Mouse (Mus musculus) right cerebral cortex, postnatal 14 days (tissue): ENCODE data around the gene Sumo3.

Experiments used
- DNase-seq: peaks from one replicate; pipeline ENCODE4 v3.0.0; 2022

Sumo3 gene

GRCm38 (mm10) chr10:77629163-77629562, 23.3 kb downstream of the Sumo3 start:
- DNase-seq, result no peak

GRCm38 (mm10) chr10:77629970-77630369, 24.1 kb downstream of the Sumo3 start:
- DNase-seq, result no peak

- DNase-seq, result no peak
Observed at GRCm38 (mm10) chr10:77634016-77634415, 28.1 kb downstream of the Sumo3 start.

GRCm38 (mm10) chr10:77634452-77635231, 28.7 kb downstream of the Sumo3 start:
- no peak for DNase-seq

GRCm38 (mm10) chr10:77636234-77636922, 30.5 kb downstream of the Sumo3 start:
- DNase-seq, result no peak

- no peak for DNase-seq
Observed at GRCm38 (mm10) chr10:77638956-77639355, 33.1 kb downstream of the Sumo3 start.

GRCm38 (mm10) chr10:77643160-77643559, 37.3 kb downstream of the Sumo3 start:
- DNase-seq, result no peak

GRCm38 (mm10) chr10:77645571-77645970, 39.7 kb downstream of the Sumo3 start:
- no peak for DNase-seq

- DNase-seq, result no peak
Observed at GRCm38 (mm10) chr10:77647461-77647860, 41.6 kb downstream of the Sumo3 start.

- DNase-seq, result no peak
Observed at GRCm38 (mm10) chr10:77647901-77648300, 42.0 kb downstream of the Sumo3 start.

- no peak for DNase-seq
Observed at GRCm38 (mm10) chr10:77652046-77652445, 46.1 kb downstream of the Sumo3 start.

- no peak for DNase-seq
Observed at GRCm38 (mm10) chr10:77658286-77658994, 52.5 kb downstream of the Sumo3 start.

GRCm38 (mm10) chr10:77663949-77664665, 58.2 kb downstream of the Sumo3 start:
- DNase-seq, result no peak

GRCm38 (mm10) chr10:77666342-77666741, 60.4 kb downstream of the Sumo3 start:
- no peak for DNase-seq

- DNase-seq, result no peak
Observed at GRCm38 (mm10) chr10:77667402-77667801, 61.5 kb downstream of the Sumo3 start.
